12 mouse cellular contexts compared by ENCODE assay signal in genomic region chr7:132787022-132787421, GRCm38 (mm10). TPM values are rescaled to one million over a fixed set of nuclear protein-coding genes. Genes with fewer than 3 reads are reported as not detected.
DNase-seq lines count a peak whose midpoint lies in the region; ATAC-seq and TF ChIP-seq lines count a peak whose summit lies in the region.
"Had no signal": no experiment of that assay in that cellular context is flagged by ENCODE, and none has a peak within 500 bp of the region (broad histone marks: within the 10 kb centered on the region; RNA-seq: fewer than 3 reads in every experiment).

No protein-coding gene starts in this region.

- no peak for DNase-seq in heart, postnatal 25 days (ENCODE audit: low spot score)
- no peak for DNase-seq in kidney, postnatal 0 days (ENCODE audit: low spot score)
- DNase-seq in kidney, adult 18-20 months = no peak
- no peak for DNase-seq in spleen, adult 18-20 months
- no peak for DNase-seq in adrenal gland, postnatal 10 days
- DNase-seq: cerebellum, postnatal 25 days; kidney, postnatal 36 days; lung, postnatal 4 days; right cerebral cortex, postnatal 25 days had no signal

- no peaks in the 10 kb centered on the region for H3K27me3 ChIP-seq in heart, embryonic 11.5 days (ENCODE audit: control insufficient read depth, insufficient read depth, low read length)
- no peaks in the 10 kb centered on the region for H3K27me3 ChIP-seq in kidney, postnatal 0 days (ENCODE audit: insufficient read depth, low read length)
- no peaks in the 10 kb centered on the region for H3K27me3 ChIP-seq in intestine, postnatal 0 days (replicated peaks; ENCODE audit: control insufficient read depth, insufficient read depth, low read length)

- no peak overlapping the region for H3K4me3 ChIP-seq in heart, embryonic 11.5 days (ENCODE audit: low read depth, low read length)
- no peak overlapping the region for H3K4me3 ChIP-seq in kidney, postnatal 0 days (replicated peaks; ENCODE audit: low read depth, low read length)
- H3K4me3 ChIP-seq in bone marrow macrophage, adult 2 months (ENCODE audit: insufficient read depth, low read length) = no peak overlapping the region
- H3K4me3 ChIP-seq in intestine, postnatal 0 days (ENCODE audit: low read depth, low read length) = no peak overlapping the region

- H3K4me1 ChIP-seq in heart, embryonic 11.5 days (ENCODE audit: control insufficient read depth, insufficient read depth, low read length) = peaks cover 45% of the 10 kb centered on the region
- peaks cover 23% of the 10 kb centered on the region; the same call in 1 of the 2 replicates for H3K4me1 ChIP-seq in kidney, postnatal 0 days (replicated peaks; ENCODE audit: insufficient read depth, low read length)
- peaks cover 64% of the 10 kb centered on the region for H3K4me1 ChIP-seq in bone marrow macrophage, adult 2 months (ENCODE audit: control insufficient read depth, insufficient read depth, low read length)
- H3K4me1 ChIP-seq in intestine, postnatal 0 days (replicated peaks; ENCODE audit: control insufficient read depth, insufficient read depth, low read length) = peaks cover 28% of the 10 kb centered on the region

- H3K9ac ChIP-seq in heart, embryonic 11.5 days (ENCODE audit: low read depth, low read length) = no peak overlapping the region
- H3K9ac ChIP-seq in kidney, postnatal 0 days (ENCODE audit: low read depth, low read length) = no peak overlapping the region
- H3K9ac ChIP-seq in intestine, postnatal 0 days (ENCODE audit: low read depth, low read length) = peak overlapping the region; percentile 31; the same call in 1 of the 2 replicates

- intact Hi-C loops in heart, postnatal 25 days (cut with DNase I) = loop anchor here (2.0 kb wide), 1 partner anchor 26 kb away; the partner anchor contains the start of gene Fam53b

- no peak for TF ChIP-seq CTCF in kidney, postnatal 0 days (IDR thresholded peaks at IDR 0.05; ENCODE audit: low read depth)
- no peak for TF ChIP-seq CTCF in bone marrow macrophage, adult 2 months (IDR thresholded peaks at IDR 0.05; ENCODE audit: low read depth, low read length)
- no peak for TF ChIP-seq CTCF in intestine, postnatal 0 days (IDR thresholded peaks at IDR 0.05; ENCODE audit: low read depth)

- TF ChIP-seq POLR2A in bone marrow macrophage, adult 2 months (IDR thresholded peaks at IDR 0.05; ENCODE audit: borderline replicate concordance, low read depth, low read length) = no peak

- 72% methylated on average over 4 of the region's 4 CpGs for WGBS in heart, embryonic 11.5 days (ENCODE audit: insufficient replicate concordance)
- WGBS in kidney, postnatal 0 days = 87% methylated on average over 4 of the region's 4 CpGs
- WGBS in intestine, postnatal 0 days = 50% methylated on average over 4 of the region's 4 CpGs

- no peak overlapping the region for H3K4me2 ChIP-seq in heart, embryonic 11.5 days
- no peak overlapping the region for H3K4me2 ChIP-seq in kidney, postnatal 0 days (ENCODE audit: low read length)
- H3K4me2 ChIP-seq in intestine, postnatal 0 days (replicated peaks; ENCODE audit: low read depth) = no peak overlapping the region

- no peaks in the 10 kb centered on the region for H3K9me3 ChIP-seq in heart, embryonic 11.5 days (replicated peaks; ENCODE audit: control insufficient read depth, low read length)
- no peaks in the 10 kb centered on the region for H3K9me3 ChIP-seq in kidney, postnatal 0 days (replicated peaks; ENCODE audit: low read length)
- H3K9me3 ChIP-seq in intestine, postnatal 0 days (ENCODE audit: control insufficient read depth) = no peaks in the 10 kb centered on the region

- H3K27ac ChIP-seq in heart, embryonic 11.5 days (ENCODE audit: low read depth, low read length) = peak overlapping the region; percentile 77
- peak overlapping the region; percentile 66 for H3K27ac ChIP-seq in kidney, postnatal 0 days
- H3K27ac ChIP-seq in bone marrow macrophage, adult 2 months (ENCODE audit: insufficient read depth, low read depth, low read length) = peak overlapping the region; percentile 22
- peak overlapping the region; percentile 78 for H3K27ac ChIP-seq in intestine, postnatal 0 days (ENCODE audit: low read depth, low read length)

- H3K36me3 ChIP-seq in heart, embryonic 11.5 days (ENCODE audit: control insufficient read depth, insufficient read depth, low read length) = no peaks in the 10 kb centered on the region
- no peaks in the 10 kb centered on the region for H3K36me3 ChIP-seq in kidney, postnatal 0 days (ENCODE audit: insufficient read depth, low read length)
- H3K36me3 ChIP-seq in intestine, postnatal 0 days (ENCODE audit: control insufficient read depth, insufficient read depth) = no peaks in the 10 kb centered on the region

- no peak for ATAC-seq in heart, embryonic 11.5 days (replicated peaks; ENCODE audit: insufficient number of reproducible peaks, low FRiP score, low TSS enrichment)
- ATAC-seq in kidney, postnatal 0 days (replicated peaks; ENCODE audit: low FRiP score, low read depth) = no peak
- peak; percentile 52; the same call in 1 of the 2 replicates for ATAC-seq in intestine, postnatal 0 days

RNA-seq across cellular contexts. Expression of gene Fam53b, which starts 26.7 kb away (rescaled TPM):
- polyA plus RNA-seq in heart, embryonic 11.5 days (2014; fragmentation: Nextera tagmentation; extraction: Ambion mirVana) = 11.9 and 14.5 TPM in 2 replicates
- total RNA-seq in heart, postnatal 25 days (2021) = 10 to 100 TPM; 25.8 to 26.8 TPM
- 17.1 and 17.5 TPM in 2 replicates for polyA plus RNA-seq in kidney, postnatal 0 days (2015; fragmentation: Nextera tagmentation; extraction: Ambion mirVana)
- 27.2 and 35.3 TPM in 2 replicates for polyA plus RNA-seq in bone marrow macrophage, adult 2 months (2012; ENCODE audit: insufficient read depth, insufficient read length, missing spikeins)
- 13.5 and 17.3 TPM in 2 replicates for polyA plus RNA-seq in intestine, postnatal 0 days (2015; fragmentation: Nextera tagmentation; extraction: Ambion mirVana)
- 10 to 100 TPM; 58.4 to 75.1 TPM for total RNA-seq in adrenal gland, postnatal 10 days (2021)

Comparison
In these comparisons a context has a peak if more than half of its experiments do, and no peak if none do; other contexts are left out.
1. H3K27ac ChIP-seq: peak in every context shown above with its lines; median percentile 78 in intestine, postnatal 0 days; 77 in heart, embryonic 11.5 days; 66 in kidney, postnatal 0 days; 22 in bone marrow macrophage, adult 2 months.